Comparison of ENCODE assay signal across 19 mouse cellular contexts in the genomic region with DNA sequence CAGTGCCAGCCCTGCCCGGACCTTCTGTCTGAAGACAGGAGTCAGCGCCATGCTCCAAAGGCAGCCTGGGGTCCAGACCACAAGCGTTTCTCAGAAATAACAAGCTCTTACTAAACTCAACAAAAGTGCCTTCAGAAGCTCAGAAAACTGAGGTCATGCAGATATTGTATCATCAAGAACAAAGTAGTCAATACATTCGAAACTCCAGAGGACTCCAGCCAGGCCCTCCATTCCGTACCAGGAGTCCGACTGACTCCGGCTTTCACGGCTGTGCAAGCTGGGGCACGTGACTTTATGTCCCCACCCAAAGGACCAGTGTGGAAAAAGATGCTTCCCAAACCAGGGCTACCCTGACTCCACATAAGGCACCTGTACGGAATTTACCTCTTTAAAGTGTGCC.
DNase-seq lines count a peak whose midpoint lies in the region; ATAC-seq and TF ChIP-seq lines count a peak whose summit lies in the region.
"Had no signal": no experiment of that assay in that cellular context is flagged by ENCODE, and none has a peak within 500 bp of the region (broad histone marks: within the 10 kb centered on the region; RNA-seq: fewer than 3 reads in every experiment).

No protein-coding gene starts in this region.

- no peak for TF ChIP-seq POLR2A in cortical plate, adult 2 months (IDR thresholded peaks at IDR 0.05; ENCODE audit: extremely low read depth, insufficient read depth, low read length)

- ATAC-seq in frontal cortex, adult (ENCODE audit: low TSS enrichment): peak; percentile 32; the same call in 1 of the 2 replicates
- ATAC-seq: forebrain, embryonic 14.5 days; intestine, embryonic 15.5 days had no signal

- H3K4me3 ChIP-seq in cortical plate, adult 2 months (ENCODE audit: insufficient read depth, low read length): no peak overlapping the region
- H3K4me3 ChIP-seq: embryonic facial prominence, embryonic 15.5 days; erythroblast, embryonic 14.5 days; forebrain, embryonic 10.5 days; heart, embryonic 12.5 days; hindbrain, embryonic 10.5 days; intestine, embryonic 15.5 days had no signal

- peak overlapping the region; percentile 87 for H3K27ac ChIP-seq in cortical plate, adult 2 months (ENCODE audit: insufficient read depth, low read length)
- H3K27ac ChIP-seq: embryonic facial prominence, embryonic 15.5 days; forebrain, embryonic 10.5 days; hindbrain, embryonic 10.5 days; hindbrain, embryonic 14.5 days; intestine, embryonic 15.5 days had no signal

- no peak for TF ChIP-seq CTCF in cortical plate, adult 2 months (IDR thresholded peaks at IDR 0.05; ENCODE audit: extremely low read depth, insufficient read depth, low read length)

- DNase-seq in frontal cortex, postnatal 10 days (ENCODE audit: low spot score in 2 of 2): no peak
- DNase-seq in layer of hippocampus, adult 9-11 months: peak; percentile 74
- DNase-seq in layer of hippocampus, postnatal 10 days (ENCODE audit: low spot score in 2 of 2): no peak
- no peak for DNase-seq in urinary bladder, postnatal 25 days (ENCODE audit: low spot score)
- DNase-seq: adrenal gland, adult 8-10 months; adrenal gland, postnatal 36 days; cerebellum, adult 11 months; cerebellum, postnatal 10 days; gastrocnemius, postnatal 25 days had no signal

- no peaks in the 10 kb centered on the region for H3K4me1 ChIP-seq in cortical plate, adult 2 months (ENCODE audit: control insufficient read depth, insufficient read depth, low read length)
